Mouse (Mus musculus): Measurements from ENCODE around the gene Fam3b. TPM values are rescaled to one million over a fixed set of nuclear protein-coding genes. Genes with fewer than 3 reads are reported as not detected.

The Fam3b gene
- polyA plus RNA-seq, 1 experiment, result 64.5 TPM

GRCm38 (mm10) chr16:97459831-97460230 is 54.8 kb downstream of the Fam3b start:
- no peaks in the 10 kb centered on the region; the same call in 1 of the 2 replicates for H3K36me3 ChIP-seq (ENCODE audit: control insufficient read depth, insufficient read depth, low read length)
- H3K4me3 ChIP-seq (ENCODE audit: low read depth, low read length), result no peak overlapping the region
- H3K27ac ChIP-seq (ENCODE audit: insufficient read depth, low read depth, low read length), result no peak overlapping the region
- H3K27me3 ChIP-seq (ENCODE audit: control insufficient read depth, insufficient read depth, low read length), result no peaks in the 10 kb centered on the region
- WGBS, result 73% methylated on average over 1 of the region's 1 CpGs
- TF ChIP-seq CTCF (IDR thresholded peaks at IDR 0.05; ENCODE audit: extremely low read depth, insufficient read length, insufficient replicate concordance, low read depth, low read length), result no peak
- peaks cover 10% of the 10 kb centered on the region for H3K4me1 ChIP-seq (ENCODE audit: control insufficient read depth, insufficient read depth, insufficient read length, low read length)

- Histone ChIP-seq H3K4me3 (ENCODE audit: low read depth, low read length) (no peak overlapping the region), H3K27me3 (ENCODE audit: control insufficient read depth, insufficient read depth, low read length) (no peaks in the 10 kb centered on the region), H3K36me3 (ENCODE audit: control insufficient read depth, insufficient read depth, low read length) (no peaks in the 10 kb centered on the region), H3K27ac (ENCODE audit: insufficient read depth, low read depth, low read length) (no peak overlapping the region), H3K4me1 (ENCODE audit: control insufficient read depth, insufficient read depth, insufficient read length, low read length) (no peaks in the 10 kb centered on the region)
- TF ChIP-seq POLR2A (IDR thresholded peaks at IDR 0.05; ENCODE audit: low read depth, low read length), result no peak
- TF ChIP-seq CTCF (IDR thresholded peaks at IDR 0.05; ENCODE audit: extremely low read depth, insufficient read length, insufficient replicate concordance, low read depth, low read length), result no peak
Observed at GRCm38 (mm10) chr16:97447386-97447785, 67.2 kb downstream of the Fam3b start.

GRCm38 (mm10) chr16:97443670-97444263 is 70.8 kb downstream of the Fam3b start:
- TF ChIP-seq CTCF (IDR thresholded peaks at IDR 0.05; ENCODE audit: extremely low read depth, insufficient read length, insufficient replicate concordance, low read depth, low read length), result peak; percentile 65; the same call in 1 of the 2 replicates
- no peak for TF ChIP-seq POLR2A (IDR thresholded peaks at IDR 0.05; ENCODE audit: low read depth, low read length)
- Histone ChIP-seq H3K36me3 (ENCODE audit: control insufficient read depth, insufficient read depth, low read length) (no peaks in the 10 kb centered on the region), H3K27ac (ENCODE audit: insufficient read depth, low read depth, low read length) (no peak overlapping the region), H3K4me1 (ENCODE audit: control insufficient read depth, insufficient read depth, insufficient read length, low read length) (no peaks in the 10 kb centered on the region), H3K4me3 (ENCODE audit: low read depth, low read length) (no peak overlapping the region), H3K27me3 (ENCODE audit: control insufficient read depth, insufficient read depth, low read length) (no peaks in the 10 kb centered on the region)
- 46% methylated on average over 14 of the region's 14 CpGs for WGBS

GRCm38 (mm10) chr16:97441967-97442366 is 72.6 kb downstream of the Fam3b start:
- H3K36me3 ChIP-seq (ENCODE audit: control insufficient read depth, insufficient read depth, low read length), result no peaks in the 10 kb centered on the region
- no peak overlapping the region for H3K4me3 ChIP-seq (ENCODE audit: low read depth, low read length)
- no peaks in the 10 kb centered on the region for H3K4me1 ChIP-seq (ENCODE audit: control insufficient read depth, insufficient read depth, insufficient read length, low read length)
- H3K27me3 ChIP-seq (ENCODE audit: control insufficient read depth, insufficient read depth, low read length), result no peaks in the 10 kb centered on the region
- 80% methylated on average over 9 of the region's 9 CpGs for WGBS
- H3K27ac ChIP-seq (ENCODE audit: insufficient read depth, low read depth, low read length), result no peak overlapping the region
- TF ChIP-seq CTCF (IDR thresholded peaks at IDR 0.05; ENCODE audit: extremely low read depth, insufficient read length, insufficient replicate concordance, low read depth, low read length) (no peak), POLR2A (IDR thresholded peaks at IDR 0.05; ENCODE audit: low read depth, low read length) (no peak)

- Histone ChIP-seq H3K27me3 (ENCODE audit: control insufficient read depth, insufficient read depth, low read length) (no peaks in the 10 kb centered on the region), H3K36me3 (ENCODE audit: control insufficient read depth, insufficient read depth, low read length) (no peaks in the 10 kb centered on the region), H3K27ac (ENCODE audit: insufficient read depth, low read depth, low read length) (no peak overlapping the region), H3K4me3 (ENCODE audit: low read depth, low read length) (no peak overlapping the region), H3K4me1 (ENCODE audit: control insufficient read depth, insufficient read depth, insufficient read length, low read length) (no peaks in the 10 kb centered on the region)
- TF ChIP-seq CTCF (IDR thresholded peaks at IDR 0.05; ENCODE audit: extremely low read depth, insufficient read length, insufficient replicate concordance, low read depth, low read length) (no peak), POLR2A (IDR thresholded peaks at IDR 0.05; ENCODE audit: low read depth, low read length) (no peak)
- 83% methylated on average over 3 of the region's 3 CpGs for WGBS
Observed at GRCm38 (mm10) chr16:97438191-97438590, 76.4 kb downstream of the Fam3b start.

GRCm38 (mm10) chr16:97437448-97438056 is 77.1 kb downstream of the Fam3b start:
- Histone ChIP-seq H3K27me3 (ENCODE audit: control insufficient read depth, insufficient read depth, low read length) (no peaks in the 10 kb centered on the region), H3K4me1 (ENCODE audit: control insufficient read depth, insufficient read depth, insufficient read length, low read length) (no peaks in the 10 kb centered on the region), H3K27ac (ENCODE audit: insufficient read depth, low read depth, low read length) (no peak overlapping the region), H3K4me3 (ENCODE audit: low read depth, low read length) (no peak overlapping the region), H3K36me3 (ENCODE audit: control insufficient read depth, insufficient read depth, low read length) (no peaks in the 10 kb centered on the region)
- 61% methylated on average over 1 of the region's 1 CpGs for WGBS
- TF ChIP-seq POLR2A (IDR thresholded peaks at IDR 0.05; ENCODE audit: low read depth, low read length), result no peak
- TF ChIP-seq CTCF (IDR thresholded peaks at IDR 0.05; ENCODE audit: extremely low read depth, insufficient read length, insufficient replicate concordance, low read depth, low read length), result no peak

GRCm38 (mm10) chr16:97434206-97434605 is 80.4 kb downstream of the Fam3b start:
- Histone ChIP-seq H3K27ac (ENCODE audit: insufficient read depth, low read depth, low read length) (no peak overlapping the region), H3K27me3 (ENCODE audit: control insufficient read depth, insufficient read depth, low read length) (no peaks in the 10 kb centered on the region), H3K36me3 (ENCODE audit: control insufficient read depth, insufficient read depth, low read length) (no peaks in the 10 kb centered on the region), H3K4me1 (ENCODE audit: control insufficient read depth, insufficient read depth, insufficient read length, low read length) (no peaks in the 10 kb centered on the region), H3K4me3 (ENCODE audit: low read depth, low read length) (no peak overlapping the region)
- TF ChIP-seq CTCF (IDR thresholded peaks at IDR 0.05; ENCODE audit: extremely low read depth, insufficient read length, insufficient replicate concordance, low read depth, low read length) (no peak), POLR2A (IDR thresholded peaks at IDR 0.05; ENCODE audit: low read depth, low read length) (no peak)
- 83% methylated on average over 2 of the region's 2 CpGs for WGBS
